Comparison of ENCODE assay signal across 2 mouse cellular contexts in genomic region chr11:78086925-78087479, GRCm38 (mm10).
A peak's percentile ranks its signal among the peaks of the same experiment; 100 is the strongest.
TF ChIP-seq lines count a peak whose summit lies in the region.

No protein-coding gene starts in this region.

TF ChIP-seq in CH12.LX, 34 proteins besides CTCF, POLR2A, EP300 and RAD21:
- TF ChIP-seq MAFK (IDR thresholded peaks at IDR 0.05; ENCODE audit: insufficient replicate concordance, low read length) (0 out of 2 replicates have a peak, but pooled peaks have one; percentile 27), BHLHE40 (IDR thresholded peaks at IDR 0.05; ENCODE audit: low read depth, low read length) (no peak), POLR2AphosphoS2 (IDR thresholded peaks at IDR 0.05; ENCODE audit: low read depth, low read length) (no peak), CHD2 (IDR thresholded peaks at IDR 0.05; ENCODE audit: low read length) (no peak; the same call in 1 of the 2 replicates), TBP (conservative IDR thresholded peaks at IDR 0.05; ENCODE audit: low read depth, low read length) (peak; percentile 94), CHD1 (IDR thresholded peaks at IDR 0.05; ENCODE audit: low read depth, low read length) (peak; percentile 56; the same call in 1 of the 2 replicates), E2F4 (IDR thresholded peaks at IDR 0.05; ENCODE audit: insufficient replicate concordance, low read depth, low read length) (no peak), MYC (IDR thresholded peaks at IDR 0.05; ENCODE audit: low read depth, low read length) (no peak), ZNF384 (IDR thresholded peaks at IDR 0.05; ENCODE audit: low read depth, low read length) (peak; percentile 66), MAZ (IDR thresholded peaks at IDR 0.05; ENCODE audit: low read depth, low read length) (no peak), ELF1 (IDR thresholded peaks at IDR 0.05; ENCODE audit: low read depth, low read length) (peak; percentile 87), NELFE (IDR thresholded peaks at IDR 0.05; ENCODE audit: low read depth, low read length) (peak; percentile 13; the same call in 1 of the 2 replicates), JUND (conservative IDR thresholded peaks at IDR 0.05; ENCODE audit: low read depth, low read length) (no peak), GABPA (IDR thresholded peaks at IDR 0.05; ENCODE audit: insufficient replicate concordance, low read depth, low read length) (no peak), PAX5 (IDR thresholded peaks at IDR 0.05; ENCODE audit: low read length) (no peak), MXI1 (IDR thresholded peaks at IDR 0.05; ENCODE audit: low read depth, low read length) (no peak), TCF12 (IDR thresholded peaks at IDR 0.05; ENCODE audit: low read depth, low read length) (0 out of 2 replicates have a peak, but pooled peaks have one; percentile 33), HCFC1 (IDR thresholded peaks at IDR 0.05; ENCODE audit: low read depth, low read length) (peak; percentile 58), MEF2A (IDR thresholded peaks at IDR 0.05; ENCODE audit: borderline replicate concordance, low read depth, low read length) (0 out of 2 replicates have a peak, but pooled peaks have one; percentile 20)
TF ChIP-seq in CH12.LX: peak in this region for 9.

TF ChIP-seq in MEL, 35 proteins besides CTCF, POLR2A, EP300 and RAD21:
- TF ChIP-seq MYB (IDR thresholded peaks at IDR 0.05; ENCODE audit: low read depth, low read length) (no peak), ELF1 (IDR thresholded peaks at IDR 0.05; ENCODE audit: low read depth, low read length) (peak; percentile 69), CHD2 (IDR thresholded peaks at IDR 0.05; ENCODE audit: low read length) (no peak), TBP (IDR thresholded peaks at IDR 0.05; ENCODE audit: low read depth, low read length) (peak; percentile 89)
